Comparison of ENCODE assay signal across 8 mouse cellular contexts in genomic region chr2:102450761-102451670, GRCm38 (mm10). TPM values are rescaled to one million over a fixed set of nuclear protein-coding genes. Genes with fewer than 3 reads are reported as not detected.
DNase-seq lines count a peak whose midpoint lies in the region; ATAC-seq lines count a peak whose summit lies in the region.

No protein-coding gene starts in this region.

- peak overlapping the region; percentile 77 for H3K4me3 ChIP-seq in embryonic facial prominence, embryonic 12.5 days
- H3K4me3 ChIP-seq in heart, embryonic 10.5 days: peak overlapping the region; percentile 82
- peak overlapping the region; percentile 83 for H3K4me3 ChIP-seq in kidney, embryonic 15.5 days (replicated peaks)
- H3K4me3 ChIP-seq in liver, embryonic 11.5 days (ENCODE audit: low read depth, low read length): peak overlapping the region; percentile 71
- H3K4me3 ChIP-seq in neural tube, embryonic 13.5 days: peak overlapping the region; percentile 95

- DNase-seq in B cell, adult 2 months: peak; percentile 36 to 51
- peak; percentile 53 for DNase-seq in adrenal gland, postnatal 10 days
- peak; percentile 76 for DNase-seq in heart, embryonic 10.5 days (ENCODE audit: low spot score)
- peak; percentile 73 for DNase-seq in liver, embryonic 11.5 days (ENCODE audit: low spot score)
- peak; percentile 50 for DNase-seq in thymus, postnatal 0 days (ENCODE audit: low spot score)

- H3K27ac ChIP-seq in embryonic facial prominence, embryonic 12.5 days: peak overlapping the region; percentile 91
- peak overlapping the region; percentile 90 for H3K27ac ChIP-seq in heart, embryonic 10.5 days
- peak overlapping the region; percentile 87 for H3K27ac ChIP-seq in kidney, embryonic 15.5 days
- H3K27ac ChIP-seq in liver, embryonic 11.5 days (ENCODE audit: low read depth, low read length): peak overlapping the region; percentile 68
- peak overlapping the region; percentile 97 for H3K27ac ChIP-seq in neural tube, embryonic 13.5 days (replicated peaks)

- no peaks in the 10 kb centered on the region for H3K9me3 ChIP-seq in embryonic facial prominence, embryonic 12.5 days
- no peaks in the 10 kb centered on the region for H3K9me3 ChIP-seq in heart, embryonic 10.5 days
- H3K9me3 ChIP-seq in kidney, embryonic 15.5 days (replicated peaks): no peaks in the 10 kb centered on the region
- no peaks in the 10 kb centered on the region for H3K9me3 ChIP-seq in liver, embryonic 11.5 days (ENCODE audit: control insufficient read depth, low read length)
- no peaks in the 10 kb centered on the region for H3K9me3 ChIP-seq in neural tube, embryonic 13.5 days

- H3K9ac ChIP-seq in embryonic facial prominence, embryonic 12.5 days: peak overlapping the region; percentile 85
- H3K9ac ChIP-seq in kidney, embryonic 15.5 days: peak overlapping the region; percentile 81
- peak overlapping the region; percentile 73 for H3K9ac ChIP-seq in liver, embryonic 11.5 days (ENCODE audit: low read depth, low read length)
- H3K9ac ChIP-seq in neural tube, embryonic 13.5 days: peak overlapping the region; percentile 98

- WGBS in embryonic facial prominence, embryonic 12.5 days: under 1% methylated on average over 109 of the region's 109 CpGs
- WGBS in heart, embryonic 10.5 days: under 1% methylated on average over 109 of the region's 109 CpGs
- WGBS in kidney, embryonic 15.5 days: under 1% methylated on average over 109 of the region's 109 CpGs
- under 1% methylated on average over 103 of the region's 109 CpGs for WGBS in liver, embryonic 11.5 days
- WGBS in neural tube, embryonic 13.5 days: under 1% methylated on average over 98 of the region's 109 CpGs

- no peaks in the 10 kb centered on the region for H3K36me3 ChIP-seq in embryonic facial prominence, embryonic 12.5 days
- H3K36me3 ChIP-seq in heart, embryonic 10.5 days: no peaks in the 10 kb centered on the region
- no peaks in the 10 kb centered on the region for H3K36me3 ChIP-seq in kidney, embryonic 15.5 days
- H3K36me3 ChIP-seq in liver, embryonic 11.5 days (ENCODE audit: control insufficient read depth, insufficient read depth, low read length): no peaks in the 10 kb centered on the region
- H3K36me3 ChIP-seq in neural tube, embryonic 13.5 days: peaks cover 17% of the 10 kb centered on the region

- peak overlapping the region; percentile 98 for H3K4me2 ChIP-seq in embryonic facial prominence, embryonic 12.5 days (replicated peaks)
- peak overlapping the region; percentile 95 for H3K4me2 ChIP-seq in kidney, embryonic 15.5 days
- peak overlapping the region; percentile 93 for H3K4me2 ChIP-seq in liver, embryonic 11.5 days
- peak overlapping the region; percentile 67 for H3K4me2 ChIP-seq in neural tube, embryonic 13.5 days

- peak; percentile 70 for ATAC-seq in embryonic facial prominence, embryonic 12.5 days (ENCODE audit: insufficient number of reproducible peaks, insufficient read depth, low FRiP score, low TSS enrichment)
- peak; percentile 52 for ATAC-seq in kidney, embryonic 15.5 days (replicated peaks; ENCODE audit: low FRiP score)
- ATAC-seq in liver, embryonic 11.5 days (replicated peaks; ENCODE audit: low FRiP score): peak; percentile 49
- ATAC-seq in neural tube, embryonic 13.5 days (ENCODE audit: low read depth): peak; percentile 74

- peaks cover 16% of the 10 kb centered on the region for H3K4me1 ChIP-seq in embryonic facial prominence, embryonic 12.5 days
- H3K4me1 ChIP-seq in heart, embryonic 10.5 days: peaks cover 28% of the 10 kb centered on the region
- peaks cover 62% of the 10 kb centered on the region for H3K4me1 ChIP-seq in kidney, embryonic 15.5 days
- peaks cover 10% of the 10 kb centered on the region; the same call in 1 of the 2 replicates for H3K4me1 ChIP-seq in liver, embryonic 11.5 days (replicated peaks; ENCODE audit: control insufficient read depth, insufficient read depth, low read length)
- H3K4me1 ChIP-seq in neural tube, embryonic 13.5 days (replicated peaks): peaks cover 36% of the 10 kb centered on the region

- H3K27me3 ChIP-seq in embryonic facial prominence, embryonic 12.5 days: no peaks in the 10 kb centered on the region
- peaks cover 13% of the 10 kb centered on the region for H3K27me3 ChIP-seq in heart, embryonic 10.5 days (ENCODE audit: insufficient read depth, poor library complexity, severe bottlenecking)
- peaks cover 19% of the 10 kb centered on the region for H3K27me3 ChIP-seq in kidney, embryonic 15.5 days
- H3K27me3 ChIP-seq in liver, embryonic 11.5 days (replicated peaks; ENCODE audit: control insufficient read depth, insufficient read depth, low read length): peaks cover 30% of the 10 kb centered on the region
- no peaks in the 10 kb centered on the region for H3K27me3 ChIP-seq in neural tube, embryonic 13.5 days

RNA-seq across cellular contexts. Expression of gene Fjx1, which starts 1.3 kb away (rescaled TPM):
- total RNA-seq in adrenal gland, postnatal 10 days (2021): 1 to 10 TPM; 1.9 to 2.0 TPM
- polyA plus RNA-seq in embryonic facial prominence, embryonic 12.5 days (2016; fragmentation: Nextera tagmentation; extraction: Ambion mirVana): 24.4 and 25.5 TPM in 2 replicates
- 2.6 and 6.9 TPM in 2 replicates for polyA plus RNA-seq in heart, embryonic 10.5 days (2016; fragmentation: Nextera tagmentation; extraction: Ambion mirVana)
- polyA plus RNA-seq in kidney, embryonic 15.5 days (2015; fragmentation: Nextera tagmentation; extraction: Ambion mirVana): 11.1 and 11.3 TPM in 2 replicates
- polyA plus RNA-seq in liver, embryonic 11.5 days (2014; fragmentation: Nextera tagmentation; extraction: Ambion mirVana): 4.2 and 4.3 TPM in 2 replicates
- polyA plus RNA-seq in neural tube, embryonic 13.5 days (2015; fragmentation: Nextera tagmentation; extraction: Ambion mirVana): 38.0 and 40.5 TPM in 2 replicates
- 2.7 and 3.4 TPM in 2 replicates for polyA plus RNA-seq in thymus, postnatal 0 days (2015; fragmentation: Nextera tagmentation; extraction: Ambion mirVana)

RNA-seq across cellular contexts. Expression of gene Trim44, which starts 43.4 kb away (rescaled TPM):
- 10 to 100 TPM; 58.0 to 64.2 TPM for total RNA-seq in adrenal gland, postnatal 10 days (2021)
- polyA plus RNA-seq in embryonic facial prominence, embryonic 12.5 days (2016; fragmentation: Nextera tagmentation; extraction: Ambion mirVana): 54.4 and 63.8 TPM in 2 replicates
- polyA plus RNA-seq in heart, embryonic 10.5 days (2016; fragmentation: Nextera tagmentation; extraction: Ambion mirVana): 23.6 TPM in 2 replicates
- polyA plus RNA-seq in kidney, embryonic 15.5 days (2015; fragmentation: Nextera tagmentation; extraction: Ambion mirVana): 27.3 and 29.0 TPM in 2 replicates
- 21.8 and 23.1 TPM in 2 replicates for polyA plus RNA-seq in liver, embryonic 11.5 days (2014; fragmentation: Nextera tagmentation; extraction: Ambion mirVana)
- 54.8 and 65.5 TPM in 2 replicates for polyA plus RNA-seq in neural tube, embryonic 13.5 days (2015; fragmentation: Nextera tagmentation; extraction: Ambion mirVana)
- 14.6 and 22.1 TPM in 2 replicates for polyA plus RNA-seq in thymus, postnatal 0 days (2015; fragmentation: Nextera tagmentation; extraction: Ambion mirVana)

Comparison
In these comparisons a context has a peak if more than half of its experiments do, and no peak if none do; other contexts are left out.
1. Peak in every context shown above with its lines: DNase-seq, ATAC-seq, H3K4me3 ChIP-seq and H3K27ac ChIP-seq.